Comparison of ENCODE assay signal across 8 mouse cellular contexts in the genomic region with DNA sequence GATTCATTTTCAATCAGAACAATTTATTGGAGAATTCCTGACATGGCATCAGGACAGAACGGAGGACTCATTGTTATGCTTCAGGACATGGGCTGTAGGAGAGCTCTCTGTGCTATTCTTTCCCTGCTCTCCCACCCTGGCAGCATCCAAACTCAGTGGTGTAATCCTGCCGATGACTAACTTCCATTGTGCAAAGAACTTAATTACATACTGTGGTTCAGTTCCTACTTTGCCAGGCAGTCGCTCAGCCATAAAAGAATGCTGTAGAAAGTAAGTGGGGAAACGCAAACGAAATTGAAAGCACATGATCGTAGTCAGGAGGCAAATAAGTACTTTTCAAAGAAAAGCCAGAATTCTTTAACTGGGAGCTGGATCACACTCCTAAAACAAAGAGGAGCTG.
DNase-seq lines count a peak whose midpoint lies in the region; ATAC-seq lines count a peak whose summit lies in the region.

No protein-coding gene starts in this region.

- 0 out of 2 replicates have a peak, but pooled peaks have one; percentile 30 for ATAC-seq in granulocyte monocyte progenitor cell, adult 5-6 weeks (replicated peaks; ENCODE audit: poor library complexity, severe bottlenecking)
- peak; percentile 68; the same call in 1 of the 2 replicates for ATAC-seq in limb, embryonic 12.5 days (ENCODE audit: insufficient number of reproducible peaks, insufficient read depth, low FRiP score, low TSS enrichment, low read depth)
- ATAC-seq in inflammation-experienced regulatory T-cells, adult 6 months: no peak

- H3K9me3 ChIP-seq in limb, embryonic 12.5 days: no peaks in the 10 kb centered on the region

- no peaks in the 10 kb centered on the region for H3K4me1 ChIP-seq in limb, embryonic 12.5 days (replicated peaks)

- no peaks in the 10 kb centered on the region for H3K27me3 ChIP-seq in limb, embryonic 12.5 days

- no peak overlapping the region for H3K27ac ChIP-seq in limb, embryonic 12.5 days

- no peak overlapping the region for H3K4me3 ChIP-seq in limb, embryonic 12.5 days (replicated peaks)

- H3K36me3 ChIP-seq in limb, embryonic 12.5 days: no peaks in the 10 kb centered on the region

- H3K9ac ChIP-seq in limb, embryonic 12.5 days (replicated peaks): no peak overlapping the region

- WGBS in limb, embryonic 12.5 days: 17% methylated on average over 6 of the region's 6 CpGs

- peak overlapping the region; percentile 39 for H3K4me2 ChIP-seq in limb, embryonic 12.5 days

- DNase-seq in right cerebral cortex, adult 18-20 months: peak; percentile 22
- DNase-seq in right cerebral cortex, postnatal 14 days: no peak
- DNase-seq in spleen, postnatal 10 days (ENCODE audit: low spot score in 2 of 2): no peak
- no peak for DNase-seq in ovary, postnatal 14 days (ENCODE audit: low spot score)
- DNase-seq in gastrocnemius, postnatal 4 days (ENCODE audit: low spot score in 2 of 2): no peak
